Mouse (Mus musculus) lung, postnatal 0 days (tissue): ENCODE measurements around the gene Cwf19l1.

Experiments used
- CTCF ChIP-seq: IDR thresholded peaks from 2 replicates; pipeline ENCODE4 v1.5.1; 2016; ENCODE audit warnings: antibody characterized with exemption, mild to moderate bottlenecking
- EP300 ChIP-seq: IDR thresholded peaks from 2 replicates; pipeline ENCODE4 v1.6.1; 2016; ENCODE audit warnings: antibody characterized with exemption, mild to moderate bottlenecking, control low read depth

DNA sequence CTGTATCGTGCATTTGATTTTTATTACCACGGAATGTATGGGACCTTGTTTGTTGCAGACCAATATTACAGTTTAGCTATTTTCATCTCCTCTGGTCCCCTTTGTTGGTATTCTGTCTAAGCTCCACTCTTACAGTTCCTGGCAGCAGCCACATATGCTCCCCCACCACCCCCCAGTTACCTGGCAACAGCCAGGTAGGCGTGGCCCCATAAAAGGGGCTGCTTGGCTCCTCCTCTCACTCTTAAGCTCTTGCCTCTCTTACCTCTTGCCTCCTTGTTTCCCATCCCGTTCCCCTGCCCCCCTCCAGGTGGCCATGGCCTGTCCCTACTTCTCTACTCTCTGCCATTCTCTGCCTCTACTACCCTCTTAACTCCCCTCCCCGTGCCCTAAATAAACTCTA is 64.5 kb downstream of the Cwf19l1 start:
- TF ChIP-seq CTCF: no peak
- TF ChIP-seq EP300: no peak
